Mouse (Mus musculus) C2C12 (cell line): Measurements from ENCODE around the gene Ltbp1. TPM values are rescaled to one million over a fixed set of nuclear protein-coding genes. Genes with fewer than 3 reads are reported as not detected.

Source experiments
- H3K27me3 ChIP-seq: one replicate; pipeline ENCODE4 v1.6.1; 2011; ENCODE audit not compliant: control insufficient read depth, insufficient read depth, insufficient read length
- H3K36me3 ChIP-seq: one replicate; pipeline ENCODE4 v1.6.1; 2011; ENCODE audit not compliant: control insufficient read depth, insufficient read depth
- H3K4me3 ChIP-seq: one replicate; pipeline ENCODE4 v1.5.1; 2011; ENCODE audit warnings: mild to moderate bottlenecking, control low read depth; ENCODE audit not compliant: poor library complexity, insufficient read depth, severe bottlenecking
- H3K79me2 ChIP-seq: one replicate; pipeline ENCODE4 v1.6.1; 2011; ENCODE audit not compliant: control insufficient read depth, insufficient read depth
- H3K79me3 ChIP-seq: one replicate; pipeline ENCODE4 v1.6.1; 2011; ENCODE audit warnings: low read depth, control low read depth
- H3ac ChIP-seq: one replicate; pipeline ENCODE3; 2011; ENCODE audit warnings: low read depth; ENCODE audit not compliant: control insufficient read depth, insufficient read length
- CEBPB ChIP-seq: IDR thresholded peaks from one replicate; pipeline ENCODE4 v1.6.1; 2011; ENCODE audit warnings: low read depth, mild to moderate bottlenecking, control low read depth, moderate library complexity
- CTCF ChIP-seq: IDR thresholded peaks from one replicate; pipeline ENCODE4 v1.5.1; 2011; ENCODE audit not compliant: control insufficient read depth, insufficient read depth, insufficient read length
- FOSL1 ChIP-seq: IDR thresholded peaks from one replicate; pipeline ENCODE4 v1.8.0; 2011; ENCODE audit warnings: mild to moderate bottlenecking, low read length; ENCODE audit not compliant: poor library complexity, insufficient read depth, severe bottlenecking
- MAX ChIP-seq: IDR thresholded peaks from one replicate; pipeline ENCODE4 v1.6.1; 2011; ENCODE audit warnings: mild to moderate bottlenecking, control low read depth
- MYOD1 ChIP-seq: IDR thresholded peaks from one replicate; pipeline ENCODE4 v1.6.1; 2011; ENCODE audit warnings: low read depth; ENCODE audit not compliant: control insufficient read depth, insufficient read length
- MYOG ChIP-seq: IDR thresholded peaks from one replicate; pipeline ENCODE4 v1.6.1; 2011; ENCODE audit not compliant: control insufficient read depth, insufficient read length; ENCODE audit errors: extremely low read depth
- USF1 ChIP-seq: IDR thresholded peaks from one replicate; pipeline ENCODE4 v1.6.1; 2011; ENCODE audit warnings: low read depth, mild to moderate bottlenecking, control low read depth, moderate library complexity
- polyA plus RNA-seq: library from polyadenylated mRNA; unstranded; fragments of >200 nt; fragmentation: generic; extraction: Trizol; gene quantifications from one replicate; pipeline ENCODE4 v1.2.1, GENCODE M21; 2012; ENCODE audit warnings: missing spikeins

Gene Ltbp1
- polyA plus RNA-seq, 1 experiment, result 41.8 TPM

DNA sequence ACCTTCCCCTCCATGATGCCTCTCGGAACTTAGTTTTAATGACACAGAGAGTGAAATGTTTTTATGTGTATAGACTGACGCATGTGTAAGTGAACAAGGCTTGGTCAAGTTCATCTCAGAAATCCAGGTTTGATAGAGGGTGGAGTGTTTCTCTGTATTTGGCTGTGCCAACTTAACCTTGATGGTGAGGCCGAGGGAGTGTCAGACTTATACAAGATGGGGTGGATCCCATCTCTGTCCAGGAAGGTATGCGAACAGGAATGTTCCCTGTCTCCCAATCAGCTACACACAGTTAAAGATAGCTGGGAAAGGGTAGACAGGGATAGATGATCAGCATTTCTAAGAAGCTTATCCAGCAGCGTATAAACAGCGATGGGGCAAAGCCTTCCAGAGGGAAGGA lies 153.0 kb downstream of the Ltbp1 start:
- TF ChIP-seq MYOG, result no peak
- no peak for TF ChIP-seq MAX
- no peak for TF ChIP-seq CTCF
- TF ChIP-seq FOSL1, result no peak
- no peak for TF ChIP-seq USF1
- no peak for TF ChIP-seq MYOD1
- no peak for TF ChIP-seq CEBPB
- Histone ChIP-seq H3K4me3 (no peak overlapping the region), H3ac (no peak overlapping the region), H3K27me3 (no peaks in the 10 kb centered on the region), H3K79me2 (no peaks in the 10 kb centered on the region), H3K79me3 (no peaks in the 10 kb centered on the region), H3K36me3 (no peaks in the 10 kb centered on the region)

GRCm38 (mm10) chr17:75159066-75159787 lies 153.9 kb downstream of the Ltbp1 start:
- Histone ChIP-seq H3K36me3 (no peaks in the 10 kb centered on the region), H3K4me3 (no peak overlapping the region), H3K79me3 (no peaks in the 10 kb centered on the region), H3K79me2 (no peaks in the 10 kb centered on the region), H3K27me3 (no peaks in the 10 kb centered on the region), H3ac (no peak overlapping the region)
- TF ChIP-seq FOSL1, result no peak
- TF ChIP-seq MYOD1, result no peak
- no peak for TF ChIP-seq CEBPB
- no peak for TF ChIP-seq USF1
- TF ChIP-seq MYOG, result no peak
- TF ChIP-seq CTCF, result no peak
- TF ChIP-seq MAX, result no peak

GRCm38 (mm10) chr17:75161062-75161461 lies 155.7 kb downstream of the Ltbp1 start:
- Histone ChIP-seq H3K27me3 (no peaks in the 10 kb centered on the region), H3ac (no peak overlapping the region), H3K79me3 (no peaks in the 10 kb centered on the region), H3K36me3 (no peaks in the 10 kb centered on the region), H3K4me3 (no peak overlapping the region), H3K79me2 (no peaks in the 10 kb centered on the region)
- TF ChIP-seq CTCF (no peak), MYOG (no peak), MAX (no peak), USF1 (no peak), MYOD1 (no peak), CEBPB (no peak)

GRCm38 (mm10) chr17:75161931-75162330 lies 156.6 kb downstream of the Ltbp1 start:
- H3K79me2 ChIP-seq, result no peaks in the 10 kb centered on the region
- H3K4me3 ChIP-seq, result no peak overlapping the region
- H3K27me3 ChIP-seq, result no peaks in the 10 kb centered on the region
- H3K79me3 ChIP-seq, result no peaks in the 10 kb centered on the region
- TF ChIP-seq MYOG (no peak), CTCF (no peak), CEBPB (no peak)
- no peaks in the 10 kb centered on the region for H3K36me3 ChIP-seq
- no peak overlapping the region for H3ac ChIP-seq

- TF ChIP-seq FOSL1 (no peak), CEBPB (no peak)
- no peaks in the 10 kb centered on the region for H3K79me3 ChIP-seq
- no peaks in the 10 kb centered on the region for H3K36me3 ChIP-seq
- H3K4me3 ChIP-seq, result no peak overlapping the region
- H3K79me2 ChIP-seq, result no peaks in the 10 kb centered on the region
- H3ac ChIP-seq, result no peak overlapping the region
- H3K27me3 ChIP-seq, result no peaks in the 10 kb centered on the region
Measured at GRCm38 (mm10) chr17:75164566-75164965, 159.2 kb downstream of the Ltbp1 start.

- Histone ChIP-seq H3K79me2 (no peaks in the 10 kb centered on the region), H3ac (no peak overlapping the region), H3K79me3 (no peaks in the 10 kb centered on the region), H3K4me3 (no peak overlapping the region), H3K27me3 (no peaks in the 10 kb centered on the region), H3K36me3 (no peaks in the 10 kb centered on the region)
- no peak for TF ChIP-seq MYOG
- no peak for TF ChIP-seq USF1
- no peak for TF ChIP-seq MYOD1
- no peak for TF ChIP-seq CTCF
- no peak for TF ChIP-seq CEBPB
- TF ChIP-seq FOSL1, result no peak
- no peak for TF ChIP-seq MAX
Measured at GRCm38 (mm10) chr17:75168572-75169200, 163.3 kb downstream of the Ltbp1 start.
